Mouse (Mus musculus) retina, postnatal 7 days (tissue): ENCODE results near the gene Pik3c2b.

ENCODE experiments used
- DNase-seq: peaks from one replicate; pipeline ENCODE4 v3.0.0-alpha.2; 2012; ENCODE audit warnings: low read depth, low spot score

The Pik3c2b gene

DNA sequence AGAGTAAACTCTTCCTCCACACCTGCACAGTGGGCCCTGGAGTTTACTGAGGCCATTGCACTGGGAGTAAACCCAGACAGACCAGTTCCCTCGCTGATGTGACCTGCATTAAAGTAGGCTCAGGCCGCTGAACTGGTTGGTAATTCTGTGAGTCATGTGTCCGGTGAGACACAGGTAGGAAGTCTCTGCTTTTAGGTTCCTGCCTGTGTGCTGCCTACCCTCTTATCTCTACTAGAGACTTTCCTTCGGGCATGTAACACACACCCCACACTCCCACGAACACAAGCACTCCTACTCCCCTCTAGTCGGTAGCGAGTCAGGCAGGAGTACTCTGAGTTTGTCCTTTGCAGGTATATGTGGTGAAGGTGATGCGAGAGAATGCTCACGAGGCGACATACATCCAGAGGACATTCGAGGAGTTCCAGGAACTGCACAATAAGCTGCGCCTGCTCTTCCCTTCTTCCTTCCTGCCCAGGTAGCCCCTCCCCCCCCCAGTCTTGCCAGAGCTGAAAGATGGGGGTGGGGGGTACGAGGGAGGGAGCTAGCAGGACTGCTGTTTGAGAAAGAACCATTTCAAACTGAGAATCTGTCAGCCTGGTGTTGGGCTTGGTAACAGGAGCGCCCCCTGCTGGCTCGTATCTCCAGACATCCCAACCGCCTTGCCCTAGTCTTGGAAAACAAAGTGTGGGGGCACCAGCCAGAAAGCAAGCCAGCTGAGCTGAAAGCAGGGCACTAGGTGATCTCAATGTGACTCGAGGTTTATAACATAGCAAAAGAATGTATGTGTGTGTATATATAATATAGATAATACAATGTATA lies 55.7 kb downstream of the Pik3c2b start:
- peak; percentile 61 for DNase-seq

GRCm38 (mm10) chr1:133102108-133102507 lies 56.6 kb downstream of the Pik3c2b start:
- no peak for DNase-seq

DNA sequence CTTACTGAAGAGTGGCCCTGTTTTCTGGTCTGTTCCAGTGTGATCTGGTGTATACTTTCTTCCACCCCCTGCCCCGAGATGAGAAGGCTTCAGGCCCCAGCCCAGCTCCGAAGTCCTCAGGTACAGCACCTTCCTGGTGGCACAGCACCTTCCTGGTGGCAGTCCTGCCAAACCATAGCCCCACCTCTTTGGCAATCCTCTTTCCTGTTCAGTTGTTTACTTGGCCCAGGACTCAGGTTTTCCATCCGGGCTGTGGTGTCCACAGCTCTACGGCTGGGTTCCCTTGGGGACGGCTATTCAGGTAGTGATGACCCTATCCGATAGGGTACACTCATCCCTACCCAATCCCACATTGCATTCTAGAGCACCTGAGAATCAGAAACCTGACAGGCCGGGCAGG lies 57.8 kb downstream of the Pik3c2b start:
- no peak for DNase-seq

DNA sequence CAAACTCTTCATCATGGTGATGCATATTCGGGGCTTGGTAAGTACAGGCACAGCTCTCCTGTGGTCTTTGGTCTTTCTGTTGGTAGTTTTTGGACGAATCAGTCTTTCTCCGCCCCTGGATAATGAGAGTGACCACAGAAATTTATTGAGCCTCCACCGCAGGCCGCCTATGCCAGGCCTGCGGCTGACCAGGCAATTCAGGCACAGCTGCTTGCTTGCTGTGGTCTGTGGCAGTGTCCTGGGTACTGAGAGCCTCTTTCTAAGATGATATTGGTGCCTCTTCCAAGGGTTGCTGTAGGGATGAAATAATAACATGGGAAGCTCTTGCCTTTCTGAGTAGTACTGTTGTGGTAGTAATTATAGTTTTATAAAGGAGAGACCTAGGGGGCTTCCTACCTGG lies 58.4 kb downstream of the Pik3c2b start:
- no peak for DNase-seq

- no peak for DNase-seq
These were observed 70.6 kb downstream of the Pik3c2b start for GRCm38 (mm10) chr1:133116108-133116507.

GRCm38 (mm10) chr1:133118127-133118526 lies 72.7 kb downstream of the Pik3c2b start:
- no peak for DNase-seq

DNA sequence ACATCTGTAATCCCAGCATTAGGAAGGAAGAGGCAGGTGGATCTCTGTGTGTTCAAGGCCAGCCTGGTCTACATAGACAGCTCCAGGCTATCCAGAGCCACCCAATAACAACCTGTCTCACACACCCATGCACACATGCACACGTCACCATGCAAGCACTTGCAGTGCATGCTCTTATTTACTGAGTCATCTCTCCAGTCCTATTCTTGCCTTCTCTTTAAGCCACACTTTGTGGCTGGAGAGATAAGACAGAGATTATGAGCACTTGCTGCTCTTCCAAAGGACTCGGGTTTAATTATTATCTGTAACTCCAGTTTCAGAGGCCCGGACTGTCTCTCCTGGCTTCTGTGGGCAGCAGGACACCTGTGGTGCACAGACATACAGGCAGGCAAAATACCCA lies 73.4 kb downstream of the Pik3c2b start:
- no peak for DNase-seq

DNA sequence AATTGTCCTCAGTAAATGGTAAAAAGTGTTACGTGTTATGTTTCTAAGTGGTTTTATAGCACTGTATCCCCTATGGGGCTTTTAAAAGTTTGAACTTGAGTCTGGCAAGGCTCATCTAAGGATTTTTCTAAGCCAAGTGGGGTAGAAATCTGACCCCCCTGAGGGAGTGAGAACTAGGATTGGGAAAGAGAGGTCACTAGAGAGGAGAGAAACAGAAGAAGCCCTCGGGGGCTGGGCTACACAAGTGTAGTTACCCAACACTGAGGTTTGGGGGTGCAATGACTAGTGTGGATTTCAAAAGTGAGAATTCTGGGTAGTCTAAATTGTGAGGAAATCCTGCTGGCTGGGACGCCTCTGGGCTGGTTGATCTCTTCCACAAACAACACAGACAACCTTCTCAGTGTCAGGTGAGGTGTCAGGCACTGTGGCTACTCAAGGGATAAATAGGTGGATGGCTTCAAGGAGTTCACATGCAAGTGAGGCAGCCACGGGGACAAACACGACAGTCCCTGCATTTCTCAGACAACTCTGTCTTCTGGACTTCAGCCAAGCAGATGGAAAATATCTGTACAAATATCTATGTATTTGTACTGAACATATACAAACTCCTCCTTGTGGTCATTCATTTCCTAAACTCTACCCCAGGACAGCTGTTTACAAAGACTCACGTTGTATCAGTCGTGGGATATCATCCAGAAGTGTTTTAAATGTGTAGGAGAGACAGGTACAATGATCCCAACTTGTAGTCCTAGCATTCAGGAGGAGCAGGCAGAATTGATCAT lies 74.7 kb downstream of the Pik3c2b start:
- no peak for DNase-seq

- no peak for DNase-seq
These were observed 75.8 kb downstream of the Pik3c2b start for GRCm38 (mm10) chr1:133121246-133121645.

DNA sequence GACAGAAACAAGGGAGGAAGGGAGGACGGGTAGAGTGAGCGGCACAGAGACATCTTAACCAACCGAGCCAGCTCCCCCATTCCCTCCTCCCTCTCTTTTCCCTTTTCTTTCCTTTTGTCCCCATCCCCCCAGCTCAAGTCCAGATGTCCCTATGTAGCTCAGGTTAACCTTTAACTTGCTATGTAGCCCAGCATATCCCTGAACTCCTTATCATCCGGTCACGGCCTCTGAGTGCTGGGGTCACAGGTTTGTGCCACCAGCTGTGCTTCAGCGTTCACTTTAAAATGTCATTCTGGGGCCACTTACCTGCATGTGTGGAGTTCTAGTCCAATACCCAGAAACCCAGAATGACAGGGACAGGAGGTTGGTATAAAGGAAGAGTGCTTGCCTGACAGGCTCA lies 78.7 kb downstream of the Pik3c2b start:
- no peak for DNase-seq

GRCm38 (mm10) chr1:133125640-133126364 lies 80.3 kb downstream of the Pik3c2b start:
- no peak for DNase-seq

- no peak for DNase-seq
These were observed 80.9 kb downstream of the Pik3c2b start for GRCm38 (mm10) chr1:133126365-133126740.

GRCm38 (mm10) chr1:133127328-133127727 lies 81.9 kb downstream of the Pik3c2b start:
- no peak for DNase-seq

DNA sequence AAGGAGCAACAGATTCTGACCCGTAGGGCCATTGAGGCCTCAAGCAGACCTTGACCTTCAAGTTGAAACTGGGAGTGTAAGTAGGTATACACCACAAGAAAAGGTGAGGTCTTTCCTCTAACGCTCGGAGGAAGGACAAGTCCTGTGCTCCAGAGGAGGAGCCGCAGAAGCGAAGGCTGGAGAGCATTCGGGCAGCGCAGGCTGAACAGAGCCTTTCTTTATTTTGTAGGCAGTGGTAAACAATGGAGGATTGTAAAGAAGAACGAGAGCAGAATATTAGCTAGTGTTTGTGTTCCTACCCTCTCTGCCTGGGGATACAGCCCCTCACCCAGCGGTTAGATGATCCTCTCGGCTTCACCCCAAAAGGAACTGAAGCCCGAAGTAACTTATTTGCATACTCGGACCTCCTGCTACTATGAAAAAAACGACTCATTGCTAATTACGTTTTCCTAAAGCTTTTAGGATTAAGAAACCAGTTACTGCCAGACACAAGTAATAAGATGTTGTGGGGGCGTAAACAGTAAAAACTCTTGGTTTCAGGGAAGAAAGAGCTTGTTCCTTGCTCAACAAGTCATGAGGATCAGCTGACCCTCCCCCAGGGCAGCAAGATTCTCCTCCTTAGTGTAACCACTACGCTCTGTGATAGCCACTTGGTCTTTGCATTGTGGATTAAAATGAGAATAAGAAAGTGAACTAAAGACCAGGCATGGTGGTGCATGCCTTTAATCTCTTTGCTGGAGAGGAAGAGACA lies 84.2 kb downstream of the Pik3c2b start:
- DNase-seq = no peak

DNA sequence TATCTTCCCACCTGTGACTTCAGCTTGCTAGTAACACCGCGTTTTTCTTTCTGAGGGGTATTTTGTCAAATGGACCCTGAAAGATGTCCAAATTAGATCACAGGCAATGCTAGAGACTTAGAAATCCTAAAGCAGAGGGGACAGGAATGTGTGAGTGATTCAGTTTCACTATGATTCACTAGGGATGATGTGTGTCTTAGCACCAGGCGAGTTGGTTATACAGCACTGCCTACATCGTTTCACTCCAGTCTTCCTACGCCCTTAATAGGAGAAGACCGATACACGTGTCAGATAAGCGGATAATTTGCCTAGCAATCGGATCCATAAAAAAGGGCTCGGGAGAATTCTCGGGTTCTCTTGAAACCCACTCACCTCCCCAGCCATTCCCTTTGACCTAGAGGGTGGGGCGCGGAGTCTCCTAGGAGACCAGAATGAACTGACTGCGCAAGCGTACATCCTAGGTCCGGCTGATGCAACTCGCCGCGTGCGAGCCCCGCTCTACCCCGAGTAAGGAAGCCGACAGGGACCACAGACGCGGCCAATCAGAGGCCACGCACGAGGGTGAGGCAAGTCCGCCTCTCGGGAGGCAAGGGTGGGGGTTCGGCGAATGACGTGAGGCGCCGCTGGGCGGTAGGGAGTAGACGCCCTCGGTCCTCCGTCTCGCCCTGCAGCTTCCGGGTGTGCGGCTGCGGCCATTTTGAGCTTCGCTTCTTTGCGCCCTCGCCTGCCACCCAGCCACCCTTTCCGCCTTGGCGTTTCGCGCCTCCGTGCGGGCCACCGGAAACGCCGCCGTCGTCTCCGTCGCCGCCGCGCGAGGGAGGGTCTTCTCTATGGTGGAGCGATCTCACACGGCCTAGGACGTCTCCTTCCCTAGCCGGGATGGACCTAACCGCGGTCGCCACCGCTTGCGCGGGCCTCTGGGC lies 85.4 kb downstream of the Pik3c2b start, which contains the start of gene Ppp1r15b:
TSS of gene Ppp1r15b (plus strand) at position 506 of the 923 bp plus-strand sequence.
- DNase-seq = peak; percentile 96

GRCm38 (mm10) chr1:133131561-133131905 lies 86.1 kb downstream of the Pik3c2b start:
- no peak for DNase-seq

DNA sequence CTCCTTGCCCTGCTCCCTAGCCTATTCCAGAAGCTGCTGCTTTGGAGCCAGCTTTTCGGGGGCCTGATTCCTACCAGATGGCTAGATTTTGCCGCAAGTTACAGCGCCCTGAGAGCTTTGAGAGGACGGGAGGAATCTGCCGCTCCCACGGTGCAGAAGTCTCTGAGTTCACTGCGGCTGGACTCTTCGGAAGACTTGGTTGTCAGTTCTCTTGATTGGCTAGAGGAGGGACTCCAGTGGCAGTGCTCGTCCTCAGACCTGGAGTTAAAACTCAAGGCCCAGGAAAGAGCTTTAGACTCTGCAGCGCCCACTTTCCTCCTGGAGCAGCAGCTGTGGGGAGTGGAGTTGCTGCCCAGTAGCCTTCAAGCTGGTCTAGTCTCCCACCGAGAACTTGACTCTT lies 86.5 kb downstream of the Pik3c2b start:
- no peak for DNase-seq

- no peak for DNase-seq
These were observed 87.2 kb downstream of the Pik3c2b start for GRCm38 (mm10) chr1:133132388-133133326.

GRCm38 (mm10) chr1:133133425-133133824 lies 88.0 kb downstream of the Pik3c2b start:
- no peak for DNase-seq
